Mouse (Mus musculus): ENCODE measurements around the gene Slc40a1. TPM values are rescaled to one million over a fixed set of nuclear protein-coding genes. Genes with fewer than 3 reads are reported as not detected.

Gene Slc40a1
- polyA plus RNA-seq, 1 experiment from 2014 or later, result 11.7 TPM

- no peaks in the 10 kb centered on the region for H3K9me3 ChIP-seq (replicated peaks; ENCODE audit: control insufficient read depth, low read length)
- no peak overlapping the region for H3K4me3 ChIP-seq (ENCODE audit: low read depth, low read length)
- ATAC-seq (replicated peaks; ENCODE audit: insufficient number of reproducible peaks, low FRiP score, low TSS enrichment, low read depth) (no peak), DNase-seq (ENCODE audit: low spot score) (peak; percentile 12)
- no peaks in the 10 kb centered on the region for H3K36me3 ChIP-seq (replicated peaks; ENCODE audit: control insufficient read depth, insufficient read depth, low read depth, low read length)
- no peak overlapping the region for H3K4me2 ChIP-seq (ENCODE audit: low read depth, low read length)
- no peak overlapping the region for H3K9ac ChIP-seq (replicated peaks; ENCODE audit: low read length)
- WGBS, result 34% methylated on average over 3 of the region's 3 CpGs
- no peaks in the 10 kb centered on the region for H3K4me1 ChIP-seq (ENCODE audit: control insufficient read depth, insufficient read depth, low read length)
- H3K27me3 ChIP-seq (ENCODE audit: control insufficient read depth, insufficient read depth, low read length), result no peaks in the 10 kb centered on the region
- H3K27ac ChIP-seq (replicated peaks; ENCODE audit: low read depth, low read length), result no peak overlapping the region
Observed at GRCm38 (mm10) chr1:45866288-45867018, 59.9 kb downstream of the Slc40a1 start.

- Histone ChIP-seq H3K27ac (replicated peaks; ENCODE audit: low read depth, low read length) (no peak overlapping the region), H3K4me1 (ENCODE audit: control insufficient read depth, insufficient read depth, low read length) (no peaks in the 10 kb centered on the region), H3K4me3 (ENCODE audit: low read depth, low read length) (no peak overlapping the region), H3K4me2 (ENCODE audit: low read depth, low read length) (no peak overlapping the region), H3K36me3 (replicated peaks; ENCODE audit: control insufficient read depth, insufficient read depth, low read depth, low read length) (no peaks in the 10 kb centered on the region), H3K9ac (replicated peaks; ENCODE audit: low read length) (no peak overlapping the region), H3K27me3 (ENCODE audit: control insufficient read depth, insufficient read depth, low read length) (no peaks in the 10 kb centered on the region), H3K9me3 (replicated peaks; ENCODE audit: control insufficient read depth, low read length) (no peaks in the 10 kb centered on the region)
- ATAC-seq (replicated peaks; ENCODE audit: insufficient number of reproducible peaks, low FRiP score, low TSS enrichment, low read depth) (no peak), DNase-seq (ENCODE audit: low spot score) (no peak)
- 30% methylated on average over 5 of the region's 5 CpGs for WGBS
Observed at GRCm38 (mm10) chr1:45865727-45866126, 60.6 kb downstream of the Slc40a1 start.

GRCm38 (mm10) chr1:45865316-45865715, 61.0 kb downstream of the Slc40a1 start:
- Histone ChIP-seq H3K4me1 (ENCODE audit: control insufficient read depth, insufficient read depth, low read length) (no peaks in the 10 kb centered on the region), H3K27me3 (ENCODE audit: control insufficient read depth, insufficient read depth, low read length) (no peaks in the 10 kb centered on the region), H3K27ac (replicated peaks; ENCODE audit: low read depth, low read length) (no peak overlapping the region), H3K9me3 (replicated peaks; ENCODE audit: control insufficient read depth, low read length) (no peaks in the 10 kb centered on the region), H3K9ac (replicated peaks; ENCODE audit: low read length) (no peak overlapping the region), H3K4me3 (ENCODE audit: low read depth, low read length) (no peak overlapping the region), H3K4me2 (ENCODE audit: low read depth, low read length) (no peak overlapping the region), H3K36me3 (replicated peaks; ENCODE audit: control insufficient read depth, insufficient read depth, low read depth, low read length) (no peaks in the 10 kb centered on the region)
- ATAC-seq (replicated peaks; ENCODE audit: insufficient number of reproducible peaks, low FRiP score, low TSS enrichment, low read depth), result no peak
- DNase-seq (ENCODE audit: low spot score), result peak; percentile 3
- 40% methylated on average over 1 of the region's 1 CpGs for WGBS

GRCm38 (mm10) chr1:45864564-45865014, 61.7 kb downstream of the Slc40a1 start:
- Histone ChIP-seq H3K9ac (replicated peaks; ENCODE audit: low read length) (no peak overlapping the region), H3K9me3 (replicated peaks; ENCODE audit: control insufficient read depth, low read length) (no peaks in the 10 kb centered on the region), H3K27me3 (ENCODE audit: control insufficient read depth, insufficient read depth, low read length) (no peaks in the 10 kb centered on the region), H3K36me3 (replicated peaks; ENCODE audit: control insufficient read depth, insufficient read depth, low read depth, low read length) (no peaks in the 10 kb centered on the region), H3K4me3 (ENCODE audit: low read depth, low read length) (no peak overlapping the region), H3K4me2 (ENCODE audit: low read depth, low read length) (no peak overlapping the region), H3K4me1 (ENCODE audit: control insufficient read depth, insufficient read depth, low read length) (no peaks in the 10 kb centered on the region), H3K27ac (replicated peaks; ENCODE audit: low read depth, low read length) (no peak overlapping the region)
- WGBS, result 49% methylated on average over 4 of the region's 4 CpGs
- DNase-seq (ENCODE audit: low spot score), result no peak
- ATAC-seq (replicated peaks; ENCODE audit: insufficient number of reproducible peaks, low FRiP score, low TSS enrichment, low read depth), result no peak

- Histone ChIP-seq H3K9me3 (replicated peaks; ENCODE audit: control insufficient read depth, low read length) (no peaks in the 10 kb centered on the region), H3K36me3 (replicated peaks; ENCODE audit: control insufficient read depth, insufficient read depth, low read depth, low read length) (no peaks in the 10 kb centered on the region), H3K4me2 (ENCODE audit: low read depth, low read length) (no peak overlapping the region), H3K4me3 (ENCODE audit: low read depth, low read length) (no peak overlapping the region), H3K27me3 (ENCODE audit: control insufficient read depth, insufficient read depth, low read length) (no peaks in the 10 kb centered on the region), H3K9ac (replicated peaks; ENCODE audit: low read length) (no peak overlapping the region), H3K4me1 (ENCODE audit: control insufficient read depth, insufficient read depth, low read length) (no peaks in the 10 kb centered on the region), H3K27ac (replicated peaks; ENCODE audit: low read depth, low read length) (no peak overlapping the region)
- no peak for ATAC-seq (replicated peaks; ENCODE audit: insufficient number of reproducible peaks, low FRiP score, low TSS enrichment, low read depth)
- DNase-seq (ENCODE audit: low spot score), result no peak
- 85% methylated on average over 3 of the region's 3 CpGs for WGBS
Observed at GRCm38 (mm10) chr1:45863641-45864040, 62.7 kb downstream of the Slc40a1 start.

- Histone ChIP-seq H3K4me1 (ENCODE audit: control insufficient read depth, insufficient read depth, low read length) (no peaks in the 10 kb centered on the region), H3K9me3 (replicated peaks; ENCODE audit: control insufficient read depth, low read length) (no peaks in the 10 kb centered on the region), H3K9ac (replicated peaks; ENCODE audit: low read length) (no peak overlapping the region), H3K27me3 (ENCODE audit: control insufficient read depth, insufficient read depth, low read length) (no peaks in the 10 kb centered on the region), H3K36me3 (replicated peaks; ENCODE audit: control insufficient read depth, insufficient read depth, low read depth, low read length) (no peaks in the 10 kb centered on the region), H3K27ac (replicated peaks; ENCODE audit: low read depth, low read length) (no peak overlapping the region), H3K4me2 (ENCODE audit: low read depth, low read length) (no peak overlapping the region), H3K4me3 (ENCODE audit: low read depth, low read length) (no peak overlapping the region)
- DNase-seq (ENCODE audit: low spot score), result peak; percentile 4
- ATAC-seq (replicated peaks; ENCODE audit: insufficient number of reproducible peaks, low FRiP score, low TSS enrichment, low read depth), result no peak
Observed at GRCm38 (mm10) chr1:45861162-45861561, 65.2 kb downstream of the Slc40a1 start.

GRCm38 (mm10) chr1:45860349-45860748, 66.0 kb downstream of the Slc40a1 start:
- DNase-seq (ENCODE audit: low spot score), result peak; percentile 32

More at GRCm38 (mm10) chr1:45860349-45860748, 66.0 kb downstream of the Slc40a1 start:
- Histone ChIP-seq H3K36me3 (replicated peaks; ENCODE audit: control insufficient read depth, insufficient read depth, low read depth, low read length) (no peaks in the 10 kb centered on the region), H3K4me1 (ENCODE audit: control insufficient read depth, insufficient read depth, low read length) (no peaks in the 10 kb centered on the region), H3K4me2 (ENCODE audit: low read depth, low read length) (no peak overlapping the region), H3K9ac (replicated peaks; ENCODE audit: low read length) (no peak overlapping the region), H3K27me3 (ENCODE audit: control insufficient read depth, insufficient read depth, low read length) (no peaks in the 10 kb centered on the region), H3K4me3 (ENCODE audit: low read depth, low read length) (no peak overlapping the region), H3K9me3 (replicated peaks; ENCODE audit: control insufficient read depth, low read length) (no peaks in the 10 kb centered on the region), H3K27ac (replicated peaks; ENCODE audit: low read depth, low read length) (no peak overlapping the region)
- 48% methylated on average over 5 of the region's 5 CpGs for WGBS
- ATAC-seq (replicated peaks; ENCODE audit: insufficient number of reproducible peaks, low FRiP score, low TSS enrichment, low read depth), result no peak
